Mouse (Mus musculus): ENCODE results near the gene Gm7942.
"Not testable (repeated sequence)": the region's sequence is repeated elsewhere in the genome, so short reads cannot be mapped to it uniquely, and the experiment has no call there.

Gm7942 gene

GRCm38 (mm10) chr5:95106638-95107037, at the start of gene Gm7942:
TSS of gene Gm7942 (plus strand) at chr5:95106938.
- DNase-seq = not testable (repeated sequence)
